Mouse (Mus musculus): ENCODE results near the gene Fcrla. TPM values are rescaled to one million over a fixed set of nuclear protein-coding genes. Genes with fewer than 3 reads are reported as not detected.

Gene Fcrla
- polyA plus RNA-seq, 1 experiment from 2014 or later, result 0.76 TPM

DNA sequence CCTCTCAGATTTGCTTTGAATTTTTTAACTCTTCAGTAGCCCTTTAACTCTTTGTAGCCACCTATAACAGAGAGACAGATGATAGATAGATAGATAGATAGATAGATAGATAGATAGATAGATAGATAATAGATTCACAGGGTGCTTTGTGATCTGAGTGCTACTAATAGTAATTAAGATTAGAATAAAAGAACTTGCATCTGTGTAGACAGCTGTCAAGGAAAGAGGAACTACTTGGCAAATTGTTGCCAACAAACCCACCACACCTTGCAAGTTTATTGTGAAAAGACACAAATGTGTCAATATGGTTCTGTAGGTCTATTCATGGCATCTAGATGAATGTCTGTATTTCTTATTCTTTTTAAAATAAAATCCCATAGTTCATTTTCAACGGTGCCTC is 6.6 kb upstream of the Fcrla start:
- Histone ChIP-seq H3K27ac (ENCODE audit: low read length) (no peak overlapping the region), H3K9me3 (ENCODE audit: low read length) (no peaks in the 10 kb centered on the region), H3K27me3 (replicated peaks; ENCODE audit: insufficient read depth, low read length) (no peaks in the 10 kb centered on the region), H3K4me1 (ENCODE audit: insufficient read depth, low read depth, low read length) (no peaks in the 10 kb centered on the region), H3K4me2 (replicated peaks; ENCODE audit: low read depth, low read length) (no peak overlapping the region), H3K36me3 (ENCODE audit: insufficient read depth, low read length) (no peaks in the 10 kb centered on the region), H3K9ac (replicated peaks; ENCODE audit: low read depth) (no peak overlapping the region), H3K4me3 (ENCODE audit: low read depth, low read length) (no peak overlapping the region)
- WGBS, result 64% methylated on average over 1 of the region's 1 CpGs
- DNase-seq (ENCODE audit: low spot score), result no peak
- no peak for ATAC-seq
- TF ChIP-seq EP300 (IDR thresholded peaks at IDR 0.05) (no peak), CTCF (IDR thresholded peaks at IDR 0.05) (no peak)

DNA sequence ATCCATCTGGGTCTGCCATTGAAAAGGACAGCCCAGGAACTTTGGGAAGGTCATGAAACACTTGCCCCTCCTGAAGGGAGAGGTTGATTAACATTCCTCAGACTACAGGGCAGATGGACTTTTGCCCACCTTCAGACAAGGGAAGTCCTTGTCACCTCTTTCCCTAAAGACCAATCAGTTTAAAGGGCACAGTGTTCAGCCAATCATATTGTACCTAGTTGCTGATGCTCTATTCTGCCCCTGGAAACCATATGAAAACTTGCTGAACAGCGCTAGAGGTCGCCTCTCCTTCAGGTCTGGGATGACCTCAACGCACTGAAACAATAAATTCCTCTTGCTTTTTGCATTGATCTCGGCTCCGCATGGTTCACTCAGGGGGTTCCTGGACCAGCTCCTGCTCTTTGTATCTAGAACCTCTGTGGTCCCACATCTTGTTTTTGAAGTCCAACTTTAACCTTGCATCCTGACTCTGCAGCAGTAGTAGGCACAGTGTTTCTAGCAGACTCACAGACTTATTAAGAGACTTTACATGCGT is 6.1 kb upstream of the Fcrla start:
- DNase-seq (ENCODE audit: low spot score) (no peak), ATAC-seq (no peak)
- Histone ChIP-seq H3K9me3 (ENCODE audit: low read length) (no peaks in the 10 kb centered on the region), H3K27ac (ENCODE audit: low read length) (no peak overlapping the region), H3K27me3 (replicated peaks; ENCODE audit: insufficient read depth, low read length) (no peaks in the 10 kb centered on the region), H3K4me2 (replicated peaks; ENCODE audit: low read depth, low read length) (no peak overlapping the region), H3K36me3 (ENCODE audit: insufficient read depth, low read length) (no peaks in the 10 kb centered on the region), H3K4me1 (ENCODE audit: insufficient read depth, low read depth, low read length) (no peaks in the 10 kb centered on the region), H3K4me3 (ENCODE audit: low read depth, low read length) (no peak overlapping the region), H3K9ac (replicated peaks; ENCODE audit: low read depth) (no peak overlapping the region)
- TF ChIP-seq CTCF (IDR thresholded peaks at IDR 0.05), result no peak
- no peak for TF ChIP-seq EP300 (IDR thresholded peaks at IDR 0.05)
- WGBS, result 68% methylated on average over 6 of the region's 6 CpGs

- H3K9me3 ChIP-seq (ENCODE audit: low read length), result no peaks in the 10 kb centered on the region
- no peak overlapping the region for H3K4me2 ChIP-seq (replicated peaks; ENCODE audit: low read depth, low read length)
- H3K27me3 ChIP-seq (replicated peaks; ENCODE audit: insufficient read depth, low read length), result no peaks in the 10 kb centered on the region
- no peak overlapping the region for H3K27ac ChIP-seq (ENCODE audit: low read length)
- H3K4me3 ChIP-seq (ENCODE audit: low read depth, low read length), result no peak overlapping the region
- ATAC-seq (no peak), DNase-seq (ENCODE audit: low spot score) (no peak)
- H3K36me3 ChIP-seq (ENCODE audit: insufficient read depth, low read length), result no peaks in the 10 kb centered on the region
- TF ChIP-seq EP300 (IDR thresholded peaks at IDR 0.05) (no peak), CTCF (IDR thresholded peaks at IDR 0.05) (no peak)
- no peak overlapping the region for H3K9ac ChIP-seq (replicated peaks; ENCODE audit: low read depth)
- no peaks in the 10 kb centered on the region for H3K4me1 ChIP-seq (ENCODE audit: insufficient read depth, low read depth, low read length)
- 66% methylated on average over 3 of the region's 3 CpGs for WGBS
Measured at GRCm38 (mm10) chr1:170932043-170932442, 4.7 kb upstream of the Fcrla start.

DNA sequence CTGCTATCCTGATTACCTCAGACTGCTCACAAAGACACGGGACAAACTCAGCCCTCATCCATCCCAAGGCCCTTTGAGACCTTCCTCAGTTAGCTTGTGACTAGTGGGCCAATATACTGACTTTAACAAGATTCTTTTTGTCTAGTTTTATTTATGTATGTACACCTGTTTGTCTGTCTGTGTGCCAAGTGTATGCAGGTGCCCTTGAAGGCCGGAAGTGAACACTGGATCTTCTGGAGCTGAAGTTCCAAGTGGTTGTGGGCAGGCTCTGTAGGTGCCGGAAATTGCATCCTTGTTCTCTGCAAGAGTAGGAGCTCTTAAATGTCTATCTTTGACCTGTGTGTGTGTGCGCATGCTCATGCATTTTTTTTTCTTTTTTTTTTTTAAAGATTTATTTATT is 1.9 kb upstream of the Fcrla start:
- 75% methylated on average over 4 of the region's 4 CpGs for WGBS

DNA sequence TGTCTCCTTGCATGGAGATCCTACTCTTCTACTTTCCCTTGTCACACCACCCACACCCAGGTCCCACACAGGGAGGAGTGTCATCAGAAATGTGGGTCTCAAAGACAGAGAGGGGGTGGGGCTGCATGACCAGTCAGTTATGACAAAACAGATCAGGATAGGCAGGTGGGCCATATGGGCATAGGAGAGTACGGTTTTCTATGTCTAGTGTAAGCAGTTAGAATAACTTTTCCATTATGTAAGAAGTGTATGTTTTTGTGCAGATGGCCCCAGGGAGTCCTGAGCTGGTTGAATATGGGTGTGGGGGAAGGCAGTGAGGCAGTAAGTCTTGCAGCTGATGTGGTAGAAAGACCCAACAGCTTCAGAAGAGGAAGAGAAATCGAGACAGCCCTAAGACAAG is 1.1 kb upstream of the Fcrla start:
- Histone ChIP-seq H3K27ac (ENCODE audit: low read length) (no peak overlapping the region), H3K4me1 (ENCODE audit: insufficient read depth, low read depth, low read length) (no peaks in the 10 kb centered on the region), H3K27me3 (replicated peaks; ENCODE audit: insufficient read depth, low read length) (no peaks in the 10 kb centered on the region), H3K9me3 (ENCODE audit: low read length) (no peaks in the 10 kb centered on the region), H3K36me3 (ENCODE audit: insufficient read depth, low read length) (no peaks in the 10 kb centered on the region), H3K4me3 (ENCODE audit: low read depth, low read length) (no peak overlapping the region), H3K9ac (replicated peaks; ENCODE audit: low read depth) (no peak overlapping the region), H3K4me2 (replicated peaks; ENCODE audit: low read depth, low read length) (no peak overlapping the region)
- DNase-seq (ENCODE audit: low spot score) (no peak), ATAC-seq (no peak)
- WGBS, result 62% methylated on average over 2 of the region's 2 CpGs
- TF ChIP-seq CTCF (IDR thresholded peaks at IDR 0.05), result no peak
- no peak for TF ChIP-seq EP300 (IDR thresholded peaks at IDR 0.05)

More for the DNA sequence above, 1.9 kb upstream of the Fcrla start:
- DNase-seq (ENCODE audit: low spot score), result no peak
- H3K36me3 ChIP-seq (ENCODE audit: insufficient read depth, low read length), result no peaks in the 10 kb centered on the region
- ATAC-seq, result no peak
- H3K4me1 ChIP-seq (ENCODE audit: insufficient read depth, low read depth, low read length), result no peaks in the 10 kb centered on the region
- no peak for TF ChIP-seq EP300 (IDR thresholded peaks at IDR 0.05)
- TF ChIP-seq CTCF (IDR thresholded peaks at IDR 0.05), result no peak
- no peaks in the 10 kb centered on the region for H3K9me3 ChIP-seq (ENCODE audit: low read length)
- H3K4me3 ChIP-seq (ENCODE audit: low read depth, low read length), result no peak overlapping the region
- no peak overlapping the region for H3K4me2 ChIP-seq (replicated peaks; ENCODE audit: low read depth, low read length)
- no peak overlapping the region for H3K9ac ChIP-seq (replicated peaks; ENCODE audit: low read depth)
- H3K27me3 ChIP-seq (replicated peaks; ENCODE audit: insufficient read depth, low read length), result no peaks in the 10 kb centered on the region
- H3K27ac ChIP-seq (ENCODE audit: low read length), result no peak overlapping the region

GRCm38 (mm10) chr1:170926941-170927340 is 442 bp downstream of the Fcrla start:
- WGBS, result 32% methylated on average over 6 of the region's 6 CpGs
- ATAC-seq (no peak), DNase-seq (ENCODE audit: low spot score) (no peak)
- H3K27ac ChIP-seq (ENCODE audit: low read length), result no peak overlapping the region
- H3K4me2 ChIP-seq (replicated peaks; ENCODE audit: low read depth, low read length), result no peak overlapping the region
- no peak overlapping the region for H3K9ac ChIP-seq (replicated peaks; ENCODE audit: low read depth)
- no peaks in the 10 kb centered on the region for H3K9me3 ChIP-seq (ENCODE audit: low read length)
- H3K4me3 ChIP-seq (ENCODE audit: low read depth, low read length), result no peak overlapping the region
- no peaks in the 10 kb centered on the region for H3K36me3 ChIP-seq (ENCODE audit: insufficient read depth, low read length)
- no peaks in the 10 kb centered on the region for H3K27me3 ChIP-seq (replicated peaks; ENCODE audit: insufficient read depth, low read length)
- H3K4me1 ChIP-seq (ENCODE audit: insufficient read depth, low read depth, low read length), result no peaks in the 10 kb centered on the region
- TF ChIP-seq CTCF (IDR thresholded peaks at IDR 0.05), result no peak
- TF ChIP-seq EP300 (IDR thresholded peaks at IDR 0.05), result no peak

DNA sequence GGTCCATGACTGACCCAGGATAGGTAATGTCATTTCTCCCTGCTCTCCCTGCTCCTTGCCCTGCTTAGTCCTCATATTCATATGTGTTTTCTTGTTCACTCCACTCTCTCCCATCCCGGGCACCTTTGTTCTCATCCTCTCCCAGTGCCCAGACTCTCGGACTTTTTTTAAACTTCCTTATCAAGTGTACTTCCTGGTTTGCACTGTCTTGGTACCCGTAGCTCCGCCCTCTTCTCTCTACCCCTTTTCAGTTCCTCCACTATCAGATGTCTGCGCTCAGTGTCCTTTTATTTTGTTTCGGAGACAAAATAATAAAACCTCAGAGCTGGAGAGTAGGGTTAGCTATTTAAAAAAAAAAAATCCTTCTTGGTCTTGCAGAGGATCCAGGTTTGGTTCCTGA is 2.9 kb downstream of the Fcrla start:
- no peaks in the 10 kb centered on the region for H3K36me3 ChIP-seq (ENCODE audit: insufficient read depth, low read length)
- ATAC-seq (no peak), DNase-seq (ENCODE audit: low spot score) (peak; percentile 44)
- no peaks in the 10 kb centered on the region for H3K9me3 ChIP-seq (ENCODE audit: low read length)
- H3K27ac ChIP-seq (ENCODE audit: low read length), result no peak overlapping the region
- no peaks in the 10 kb centered on the region for H3K27me3 ChIP-seq (replicated peaks; ENCODE audit: insufficient read depth, low read length)
- TF ChIP-seq EP300 (IDR thresholded peaks at IDR 0.05) (no peak), CTCF (IDR thresholded peaks at IDR 0.05) (no peak)
- H3K4me3 ChIP-seq (ENCODE audit: low read depth, low read length), result no peak overlapping the region
- H3K4me1 ChIP-seq (ENCODE audit: insufficient read depth, low read depth, low read length), result no peaks in the 10 kb centered on the region
- no peak overlapping the region for H3K9ac ChIP-seq (replicated peaks; ENCODE audit: low read depth)
- WGBS, result 54% methylated on average over 6 of the region's 6 CpGs
- H3K4me2 ChIP-seq (replicated peaks; ENCODE audit: low read depth, low read length), result no peak overlapping the region
